Mouse (Mus musculus): ENCODE measurements around the gene Sec23b.
A peak's percentile ranks its signal among the peaks of the same experiment; 100 is the strongest.

Sec23b gene

DNA sequence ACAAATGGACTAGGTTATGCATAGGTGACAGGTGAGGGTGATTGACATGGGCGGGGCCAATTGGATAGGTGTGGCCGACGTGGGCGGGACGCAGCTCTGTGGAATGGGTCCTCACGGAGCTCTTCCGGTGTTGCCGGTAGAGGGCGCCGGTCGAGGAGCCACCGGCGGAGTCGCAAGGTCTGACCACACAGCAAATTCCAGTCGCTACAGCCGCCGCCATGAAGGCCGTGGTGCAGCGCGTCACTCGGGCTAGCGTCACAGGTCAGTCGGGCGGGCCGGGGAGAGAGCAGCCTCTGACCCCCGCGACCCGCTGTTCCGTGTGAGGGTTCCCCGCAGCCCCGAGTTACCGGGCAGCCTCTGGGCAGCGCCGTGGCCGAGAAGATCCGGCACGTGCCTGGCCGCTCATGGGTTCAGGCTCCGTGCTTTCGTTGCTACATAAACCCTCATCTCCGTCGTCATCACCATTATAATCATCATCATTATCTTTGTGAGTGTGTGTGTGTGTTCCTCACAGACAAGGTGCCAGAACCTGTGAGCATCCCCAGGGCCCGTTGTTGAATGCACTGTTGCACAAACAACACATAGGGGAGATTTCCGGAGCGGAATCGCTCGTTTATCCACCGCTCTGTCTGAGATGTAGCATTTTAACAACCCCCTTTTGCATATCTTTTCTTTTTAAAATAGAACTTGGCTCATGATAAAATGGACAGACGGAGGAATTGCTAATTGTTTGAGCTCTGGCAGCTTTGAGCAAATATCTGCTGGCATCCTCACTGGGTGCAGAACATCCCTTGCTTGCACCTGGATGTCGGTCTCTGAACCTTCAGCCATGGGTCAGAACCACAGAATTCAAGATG lies 44.0 kb downstream of the Sec23b start, which contains the start of gene Dtd1:
Gene Dtd1 (plus strand): TSS at position 67 of the 857 bp plus-strand sequence.
- ATAC-seq (ENCODE audit: insufficient number of reproducible peaks, low FRiP score, low TSS enrichment): peak; percentile 96

DNA sequence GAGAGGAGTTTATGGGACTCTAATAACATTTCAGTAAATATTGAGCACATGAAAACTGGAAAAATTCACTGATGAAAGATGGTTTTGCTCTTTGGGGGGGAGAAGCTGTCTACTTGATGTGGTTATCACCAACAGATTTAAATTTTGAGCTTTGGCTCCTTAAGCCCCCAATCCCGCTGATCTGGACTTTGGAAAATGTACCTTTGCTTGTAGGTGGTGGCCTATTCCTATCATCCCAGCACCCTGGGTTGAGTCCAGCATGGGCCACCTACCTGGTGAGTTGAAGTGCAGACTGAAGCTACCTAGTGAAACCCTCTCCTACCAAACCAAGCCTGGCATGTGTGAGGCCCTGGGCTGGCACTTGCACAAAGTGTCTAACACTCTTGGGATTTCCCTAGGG lies 45.5 kb downstream of the Sec23b start:
- ATAC-seq (ENCODE audit: insufficient number of reproducible peaks, low FRiP score, low TSS enrichment): no peak

DNA sequence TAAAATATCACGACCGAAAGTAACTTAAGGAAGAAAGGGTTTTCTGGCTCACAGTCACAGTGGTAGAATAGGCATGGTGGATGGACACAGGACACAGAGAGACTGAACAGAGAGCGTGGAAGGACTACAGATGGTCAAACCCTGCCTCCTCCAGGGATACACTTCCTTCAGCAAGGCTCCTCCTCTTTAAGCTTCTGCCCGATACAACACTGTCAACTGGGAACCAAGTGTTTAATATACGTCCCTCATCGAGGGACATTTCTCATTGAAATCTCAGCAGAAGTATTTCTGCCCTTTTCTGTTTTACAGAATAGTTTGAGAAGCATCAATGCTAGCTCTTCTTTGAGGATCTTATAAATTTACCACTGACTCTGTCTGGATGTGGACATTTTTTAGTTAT lies 57.9 kb downstream of the Sec23b start:
- no peak for ATAC-seq (ENCODE audit: insufficient number of reproducible peaks, low FRiP score, low TSS enrichment)

DNA sequence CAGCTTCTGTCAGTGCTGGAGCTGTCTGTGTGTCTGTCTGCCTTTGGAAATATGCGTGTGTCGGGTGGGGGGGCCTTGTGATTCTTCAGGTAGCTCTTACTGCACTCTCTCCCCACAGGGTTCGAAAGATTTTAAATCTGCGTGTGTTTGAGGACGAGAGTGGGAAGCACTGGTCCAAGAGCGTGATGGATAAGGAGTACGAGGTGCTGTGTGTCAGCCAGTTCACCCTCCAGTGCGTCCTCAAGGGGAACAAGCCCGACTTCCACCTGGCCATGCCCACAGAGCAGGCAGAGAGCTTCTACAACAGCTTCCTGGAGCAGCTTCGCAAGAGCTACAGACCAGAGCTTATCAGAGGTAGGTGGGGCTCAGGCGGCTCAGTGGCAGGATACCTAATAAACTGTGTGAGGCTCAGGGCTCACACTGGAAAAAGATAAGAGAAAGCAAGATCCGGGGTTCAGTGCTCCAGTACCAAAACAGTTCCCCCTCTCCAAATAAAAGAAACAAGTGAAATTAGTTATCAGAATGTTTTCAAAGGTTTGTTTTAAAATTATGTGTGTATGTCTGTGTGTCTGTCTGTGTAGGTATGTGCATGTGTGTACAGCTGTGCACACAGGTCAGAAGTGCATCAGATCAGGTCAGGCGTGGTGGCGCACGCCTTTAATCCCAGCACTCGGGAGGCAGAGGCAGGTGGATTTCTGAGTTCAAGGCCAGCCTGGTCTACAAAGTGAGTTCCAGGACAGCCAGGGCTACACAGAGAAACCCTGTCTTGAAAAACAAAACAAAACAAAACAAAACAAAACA lies 61.2 kb downstream of the Sec23b start:
- ATAC-seq (ENCODE audit: insufficient number of reproducible peaks, low FRiP score, low TSS enrichment): no peak

DNA sequence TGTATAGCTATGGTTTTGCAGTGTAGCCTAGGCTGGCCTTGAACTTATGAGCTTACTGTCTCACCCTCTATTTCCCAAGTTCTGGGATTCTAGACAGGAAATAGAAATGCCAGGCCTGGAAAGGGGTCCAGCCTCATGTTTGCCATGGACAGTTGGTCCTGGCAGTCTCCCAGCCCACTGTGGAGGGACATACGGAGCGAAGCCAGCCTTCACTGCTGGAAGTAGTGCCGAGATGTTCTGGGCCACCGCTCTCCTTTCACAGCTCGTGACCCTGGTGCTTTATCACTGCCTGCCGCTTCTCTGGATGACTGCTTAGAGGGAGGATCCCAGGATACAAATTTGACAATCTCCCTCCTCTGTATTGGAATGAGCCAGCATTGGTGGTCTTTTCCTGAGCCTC lies 65.5 kb downstream of the Sec23b start:
- ATAC-seq (ENCODE audit: insufficient number of reproducible peaks, low FRiP score, low TSS enrichment): peak; percentile 52

DNA sequence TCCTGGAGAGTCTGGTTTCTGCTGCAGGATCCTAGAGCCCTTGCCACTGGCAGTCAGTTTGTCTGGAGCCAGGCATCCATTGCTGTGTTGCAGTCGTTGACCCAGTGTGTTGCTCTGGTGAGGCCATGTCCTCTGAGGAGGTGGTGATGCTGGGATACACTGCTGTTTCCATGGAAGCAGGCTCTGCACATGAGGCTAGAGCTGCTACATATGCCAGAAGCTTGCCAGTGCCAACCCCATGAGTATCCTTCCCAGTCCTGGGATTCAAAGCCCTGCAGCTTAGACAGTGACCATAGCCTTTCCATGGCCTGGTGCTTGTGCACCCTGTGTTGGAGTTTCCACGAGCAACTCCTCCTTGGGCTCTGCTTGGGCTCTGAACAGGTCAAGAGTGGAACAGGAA lies 77.5 kb downstream of the Sec23b start:
- ATAC-seq (ENCODE audit: insufficient number of reproducible peaks, low FRiP score, low TSS enrichment): no peak

DNA sequence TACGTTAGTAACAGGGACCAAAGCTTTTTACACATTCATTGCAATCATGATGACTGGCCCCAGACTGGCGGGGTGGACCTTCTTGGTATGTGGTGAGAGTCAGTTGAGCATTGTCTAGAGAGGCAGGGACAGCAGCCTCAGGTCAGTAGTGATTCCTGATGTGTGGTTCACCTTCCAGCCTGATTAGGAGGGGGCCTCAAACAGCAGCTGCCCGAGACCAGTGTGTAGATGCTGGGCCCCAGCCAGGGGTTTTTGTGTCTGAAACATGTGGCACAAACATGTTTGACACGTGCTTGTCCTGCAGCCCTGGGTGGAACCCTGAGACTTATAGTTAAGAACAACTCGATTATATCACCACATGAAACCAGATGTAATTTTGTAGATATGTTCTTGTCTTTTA lies 78.2 kb downstream of the Sec23b start:
- ATAC-seq (ENCODE audit: insufficient number of reproducible peaks, low FRiP score, low TSS enrichment): no peak

DNA sequence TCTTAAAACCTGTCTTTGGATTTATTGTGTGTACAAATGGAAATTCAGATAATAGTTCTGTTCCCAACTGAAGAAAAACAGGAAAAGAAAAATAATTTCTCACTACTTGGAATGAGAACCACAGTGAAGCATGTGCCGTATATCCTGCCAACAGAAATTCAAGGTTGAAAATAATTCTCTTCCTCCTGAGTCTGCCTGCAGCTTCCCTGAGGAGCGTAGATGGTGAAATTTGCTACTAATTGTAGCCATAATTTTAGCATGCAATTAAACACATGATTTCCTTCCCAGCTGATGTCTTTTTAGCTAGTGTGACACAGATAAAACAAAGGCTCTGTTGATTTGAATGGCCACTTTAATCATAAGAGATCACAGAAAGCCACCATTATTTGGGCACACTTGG lies 78.7 kb downstream of the Sec23b start:
- ATAC-seq (ENCODE audit: insufficient number of reproducible peaks, low FRiP score, low TSS enrichment): no peak

DNA sequence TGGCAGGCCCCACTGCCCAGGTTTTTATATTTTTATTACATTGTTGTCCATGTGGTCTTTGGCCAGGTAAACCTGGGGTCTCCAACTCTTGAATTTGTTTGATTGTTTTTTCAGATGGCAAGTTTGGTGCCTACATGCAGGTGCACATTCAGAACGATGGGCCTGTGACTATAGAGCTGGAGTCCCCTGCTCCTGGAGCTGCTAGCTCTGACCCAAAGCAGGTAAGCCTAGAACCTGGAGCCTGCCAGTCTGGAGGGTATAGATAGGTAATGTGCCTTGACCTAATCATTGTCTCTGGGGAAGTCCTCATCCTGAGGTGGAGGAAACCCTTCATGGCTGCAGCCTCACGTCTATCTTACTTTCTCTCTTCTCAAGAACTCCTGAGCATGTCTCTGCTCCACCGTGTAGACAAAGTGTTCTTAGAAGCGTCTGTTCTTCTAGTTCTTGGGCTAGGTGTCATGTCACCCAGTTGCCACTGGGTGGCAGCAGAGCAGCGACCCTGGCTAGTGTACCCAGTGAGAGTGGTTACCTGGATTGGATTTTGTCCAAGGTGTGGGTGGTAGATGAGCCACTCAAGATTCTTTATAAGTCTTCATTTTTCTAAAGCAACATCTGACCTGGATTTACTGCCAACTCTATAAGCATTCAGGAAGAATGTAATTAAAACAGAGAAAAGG lies 79.8 kb downstream of the Sec23b start:
- ATAC-seq (ENCODE audit: insufficient number of reproducible peaks, low FRiP score, low TSS enrichment): peak; percentile 67

DNA sequence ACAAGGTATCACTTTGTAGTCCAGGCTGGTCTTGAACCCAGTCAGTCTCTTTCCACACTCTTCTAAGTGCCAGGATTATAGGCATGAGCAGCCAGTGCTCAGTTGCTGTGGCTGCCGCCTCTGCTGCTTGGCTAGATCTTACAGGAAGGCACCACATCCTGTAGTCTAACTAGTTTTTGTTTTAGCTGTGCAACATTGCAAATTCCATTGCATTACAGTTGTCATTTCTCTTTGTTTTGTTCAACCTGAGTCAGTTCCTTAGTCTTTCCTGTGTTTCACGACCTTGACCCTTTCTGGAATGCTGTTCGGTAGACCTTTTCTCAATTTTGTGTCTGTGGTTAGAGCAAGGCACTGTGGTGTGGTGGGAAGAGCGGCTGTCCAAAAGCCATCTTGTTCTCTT lies 81.2 kb downstream of the Sec23b start:
- no peak for ATAC-seq (ENCODE audit: insufficient number of reproducible peaks, low FRiP score, low TSS enrichment)

DNA sequence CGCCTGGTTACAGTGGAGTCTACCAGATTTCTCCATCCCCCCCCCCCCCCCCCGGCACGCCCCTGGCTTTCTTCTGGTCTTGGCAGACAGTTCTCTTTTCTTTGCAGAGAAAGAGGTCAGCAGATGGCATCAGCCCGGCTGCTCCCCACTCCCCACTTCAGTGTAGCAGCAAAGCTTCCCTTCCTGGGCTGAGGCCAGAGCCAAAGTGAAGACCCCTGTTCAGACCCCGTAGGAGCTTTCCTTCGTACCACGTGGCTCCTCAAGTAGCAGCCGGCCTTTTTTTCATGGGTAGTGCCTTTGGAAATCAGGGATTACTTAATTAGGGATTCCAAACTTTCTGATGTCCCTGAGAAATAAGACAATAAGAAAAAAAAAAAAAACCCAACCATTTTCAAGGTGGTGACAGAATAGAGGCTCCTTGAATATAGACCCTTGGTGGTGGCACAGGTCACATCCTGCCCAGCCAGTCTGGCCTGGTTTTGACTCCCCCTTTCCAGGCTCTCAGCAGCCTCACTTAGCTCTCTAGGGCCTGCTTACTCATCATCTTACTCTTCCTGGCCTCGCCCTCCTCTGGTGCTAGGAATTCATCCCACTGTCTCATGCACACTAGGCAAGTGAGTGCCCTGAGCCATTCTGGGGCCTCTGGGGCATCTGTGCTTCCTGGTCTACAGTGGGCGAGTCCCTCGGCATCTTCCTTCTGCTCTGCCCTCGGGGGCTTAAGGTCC lies 81.8 kb downstream of the Sec23b start:
- ATAC-seq (ENCODE audit: insufficient number of reproducible peaks, low FRiP score, low TSS enrichment): no peak

DNA sequence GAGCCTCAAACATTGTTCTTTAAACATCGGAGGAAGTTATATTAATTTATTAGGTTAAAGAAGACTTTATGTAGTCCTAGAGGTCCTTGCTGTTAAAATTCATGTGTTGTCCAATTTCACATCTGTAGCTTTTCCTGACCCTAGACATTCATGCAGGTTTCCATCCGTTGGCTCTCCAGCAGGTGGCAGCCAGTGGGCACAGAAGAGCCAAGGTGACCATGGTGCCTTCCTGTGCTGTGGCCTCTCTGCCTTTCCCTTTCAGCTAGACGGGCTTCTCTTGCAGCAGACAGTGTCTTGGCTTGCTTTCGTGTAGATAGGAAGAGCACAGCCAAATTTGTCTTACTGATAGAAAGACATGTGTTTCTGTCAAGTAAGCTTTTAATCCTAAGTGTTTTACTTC lies 82.7 kb downstream of the Sec23b start:
- no peak for ATAC-seq (ENCODE audit: insufficient number of reproducible peaks, low FRiP score, low TSS enrichment)

DNA sequence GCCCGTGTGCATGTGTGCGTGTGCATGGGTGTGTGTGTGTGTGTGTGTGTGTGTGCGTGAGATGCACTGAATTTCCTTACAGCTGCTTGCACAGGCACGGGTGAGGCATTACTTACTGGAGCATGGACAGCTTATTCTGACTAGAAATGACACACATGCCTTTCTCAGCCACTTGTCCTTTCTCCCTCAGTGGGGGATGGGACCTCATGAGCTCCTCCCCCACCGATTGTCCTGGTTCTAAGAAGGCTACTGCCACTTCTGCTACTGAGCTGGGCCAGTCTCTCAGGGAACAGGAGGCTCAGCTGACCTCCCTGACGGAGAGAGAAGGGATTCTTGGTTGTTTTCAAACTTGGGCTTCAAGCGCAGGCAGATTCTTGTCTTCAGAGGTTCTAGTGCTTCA lies 84.1 kb downstream of the Sec23b start:
- ATAC-seq (ENCODE audit: insufficient number of reproducible peaks, low FRiP score, low TSS enrichment): no peak
